Mouse (Mus musculus) heart, adult 10 weeks (tissue): ENCODE data around the gene Slc2a9. TPM values are rescaled to one million over a fixed set of nuclear protein-coding genes. Genes with fewer than 3 reads are reported as not detected.

Source experiments
- polyA plus RNA-seq: library from polyadenylated mRNA; stranded (reverse); fragments of 350-450 nt; fragmentation: Illumina TruSeq; extraction: RNeasy Lipid Tissue Mini Kit (QIAGEN cat#74804); gene quantifications from one replicate; pipeline ENCODE4 v1.2.3, GENCODE M21; 2014; ENCODE audit warnings: low read depth, low replicate concordance

Slc2a9 gene
- 1.3 TPM for polyA plus RNA-seq

DNA sequence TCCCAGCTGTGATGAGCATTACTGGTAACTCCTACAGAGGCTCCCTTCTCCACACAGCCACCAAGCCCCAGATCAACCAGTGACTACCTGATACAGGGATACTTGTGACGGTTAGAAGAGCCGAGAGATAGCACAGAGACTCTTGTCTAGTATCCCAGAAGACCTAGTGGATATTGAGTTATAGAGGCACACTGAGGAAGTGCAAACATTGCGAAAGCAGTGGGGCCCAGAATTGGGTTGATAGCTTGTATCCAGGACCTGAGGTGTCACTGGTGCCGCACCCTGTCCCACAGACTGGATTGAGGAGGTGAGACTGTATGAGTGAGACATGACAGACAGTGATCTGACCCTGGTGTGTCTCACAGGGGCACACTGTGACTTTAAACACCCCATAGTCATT, at the start of gene Slc2a9:
TSS of gene Slc2a9 (minus strand) at position 152 of the 400 bp plus-strand sequence.

DNA sequence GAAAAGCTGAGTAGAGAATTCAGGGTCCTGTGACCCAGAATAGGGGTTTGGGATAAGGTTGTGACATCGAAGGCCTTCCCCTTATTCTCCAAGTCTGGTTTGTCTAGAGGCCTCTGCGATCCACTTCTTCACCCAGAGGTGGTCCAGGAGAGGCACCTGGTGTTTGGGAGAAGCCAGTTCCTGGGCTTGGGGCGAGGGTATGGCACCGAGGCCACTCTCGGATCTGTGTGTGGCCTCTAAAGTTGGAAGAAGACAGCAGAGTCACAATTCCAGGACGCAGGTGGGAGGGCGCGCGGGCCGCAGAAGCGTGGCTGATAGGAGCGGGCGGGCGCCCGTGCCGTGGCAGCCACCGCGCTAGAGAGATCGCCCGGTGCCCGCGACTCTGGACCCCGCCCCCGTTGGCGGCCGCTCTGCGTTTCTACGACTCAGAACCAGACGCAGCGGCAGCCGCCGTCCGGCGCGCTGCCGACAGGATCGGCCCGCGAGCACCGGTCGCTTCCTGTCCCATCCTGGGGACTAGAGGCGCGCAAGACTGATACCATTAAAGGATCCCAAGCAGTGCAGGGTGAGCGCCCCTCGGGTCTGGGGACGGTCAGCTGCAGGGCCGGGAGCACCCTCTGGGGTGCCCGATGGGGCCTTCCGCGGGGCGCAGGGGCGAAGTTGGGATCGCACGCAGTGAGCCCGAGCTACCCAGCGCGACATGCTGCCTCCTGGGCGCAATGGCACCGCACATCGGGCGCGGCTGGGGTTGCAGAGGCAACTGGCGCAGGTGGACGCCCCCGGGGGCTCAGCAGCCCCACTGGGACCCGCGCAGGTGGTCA, 183.8 kb downstream of the Slc2a9 start, which contains the start of gene Drd5:
TSS of gene Drd5 (plus strand) at position 402 of the 821 bp plus-strand sequence.

Other genes with a start within 250 kb of the Slc2a9 start
- gene Tmem128, start 243.0 kb downstream of the Slc2a9 start, polyA plus RNA-seq = 20.2 TPM
- 0.81 TPM for gene Otop1, start 227.2 kb downstream of the Slc2a9 start, polyA plus RNA-seq
- not detected for gene Drd5, start 183.8 kb downstream of the Slc2a9 start, polyA plus RNA-seq
- 102 TPM for gene Wdr1, start 60.1 kb upstream of the Slc2a9 start, polyA plus RNA-seq
- gene Zfp518b, start 181.7 kb upstream of the Slc2a9 start, polyA plus RNA-seq = 2.9 TPM